Comparison of ENCODE assay signal across 13 mouse cellular contexts in genomic region chr5:35646927-35647326, GRCm38 (mm10). TPM values are rescaled to one million over a fixed set of nuclear protein-coding genes. Genes with fewer than 3 reads are reported as not detected.
DNase-seq lines count a peak whose midpoint lies in the region.
"Had no signal": no experiment of that assay in that cellular context is flagged by ENCODE, and none has a peak within 500 bp of the region (broad histone marks: within the 10 kb centered on the region; RNA-seq: fewer than 3 reads in every experiment).

No protein-coding gene starts in this region.

- peak; percentile 62 for DNase-seq in heart, adult 8-10 months (ENCODE audit: low spot score)
- no peak for DNase-seq in heart, postnatal 25 days (ENCODE audit: low spot score)
- peak; percentile 63 for DNase-seq in urinary bladder, postnatal 14 days (ENCODE audit: low spot score)
- no peak for DNase-seq in urinary bladder, postnatal 4 days (ENCODE audit: low spot score in 2 of 2)
- peak; percentile 62 for DNase-seq in lung, postnatal 10 days
- DNase-seq in spleen, adult 18-20 months, result no peak
- DNase-seq in Muller cell, postnatal 12 days (ENCODE audit: inconsistent ontology term), result no peak
- no peak for DNase-seq in ovary, adult 18-20 months (ENCODE audit: low spot score)
- DNase-seq: cerebellum, adult 8-10 months; layer of hippocampus, adult 9-11 months; thymus, postnatal 14 days had no signal

- intact Hi-C loops in heart, postnatal 25 days (cut with DNase I), result no loop called here

RNA-seq across cellular contexts. Expression of gene Htra3, which starts 32.7 kb away (rescaled TPM):
- total RNA-seq in heart, adult 8-10 months (2022), result 10 to 100 TPM; 70.4 to 85.8 (median 82.5) TPM
- total RNA-seq in heart, postnatal 25 days (2021), result 100 to 1,000 TPM; 116 to 131 TPM
- total RNA-seq: G1E; granulocyte monocyte progenitor cell, adult 5-6 weeks had no signal

Comparison
In these comparisons a context has a peak if more than half of its experiments do, and no peak if none do; other contexts are left out.
1. DNase-seq: peak in heart, adult 8-10 months (single experiment), urinary bladder, postnatal 14 days (single experiment) and lung, postnatal 10 days (single experiment); none in heart, postnatal 25 days (single experiment), urinary bladder, postnatal 4 days (0 of 2), spleen, adult 18-20 months (0 of 2), Muller cell, postnatal 12 days (single experiment) and ovary, adult 18-20 months (single experiment).